Mouse (Mus musculus): ENCODE results near the gene Trank1. TPM values are rescaled to one million over a fixed set of nuclear protein-coding genes. Genes with fewer than 3 reads are reported as not detected.

Gene Trank1
- polyA plus RNA-seq, 1 experiment from 2014 or later = 0.04 TPM

GRCm38 (mm10) chr9:111425113-111425512 lies 113.6 kb downstream of the Trank1 start:
- Histone ChIP-seq H3K27me3 (ENCODE audit: low read depth, poor library complexity, severe bottlenecking) (no peaks in the 10 kb centered on the region), H3K36me3 (no peaks in the 10 kb centered on the region), H3K4me3 (no peak overlapping the region), H3K27ac (no peak overlapping the region), H3K9me3 (replicated peaks) (no peaks in the 10 kb centered on the region), H3K4me1 (peaks cover 5% of the 10 kb centered on the region; the same call in 1 of the 2 replicates)
- 77% methylated on average over 6 of the region's 6 CpGs for WGBS
- no peak for DNase-seq (ENCODE audit: low spot score)

- H3K27ac ChIP-seq = no peak overlapping the region
- no peaks in the 10 kb centered on the region for H3K9me3 ChIP-seq (replicated peaks)
- DNase-seq (ENCODE audit: low spot score) = no peak
- no peaks in the 10 kb centered on the region for H3K36me3 ChIP-seq
- H3K4me1 ChIP-seq = peaks cover 5% of the 10 kb centered on the region; the same call in 1 of the 2 replicates
- H3K27me3 ChIP-seq (ENCODE audit: low read depth, poor library complexity, severe bottlenecking) = no peaks in the 10 kb centered on the region
- H3K4me3 ChIP-seq = no peak overlapping the region
- 89% methylated on average over 4 of the region's 4 CpGs for WGBS
These were observed 114.4 kb downstream of the Trank1 start for GRCm38 (mm10) chr9:111425952-111426351.

GRCm38 (mm10) chr9:111427891-111428555 lies 116.5 kb downstream of the Trank1 start:
- DNase-seq (ENCODE audit: low spot score) = no peak
- Histone ChIP-seq H3K36me3 (no peaks in the 10 kb centered on the region), H3K27ac (no peak overlapping the region), H3K4me1 (peaks cover 5% of the 10 kb centered on the region; the same call in 1 of the 2 replicates), H3K27me3 (ENCODE audit: low read depth, poor library complexity, severe bottlenecking) (no peaks in the 10 kb centered on the region), H3K9me3 (replicated peaks) (no peaks in the 10 kb centered on the region), H3K4me3 (no peak overlapping the region)
- 85% methylated on average over 9 of the region's 9 CpGs for WGBS

- DNase-seq (ENCODE audit: low spot score) = no peak
- no peaks in the 10 kb centered on the region for H3K36me3 ChIP-seq
These were observed 117.3 kb downstream of the Trank1 start for GRCm38 (mm10) chr9:111428698-111429362.

GRCm38 (mm10) chr9:111429363-111429750 lies 117.8 kb downstream of the Trank1 start:
- no peak for DNase-seq (ENCODE audit: low spot score)
- no peak overlapping the region for H3K27ac ChIP-seq
- no peaks in the 10 kb centered on the region for H3K27me3 ChIP-seq (ENCODE audit: low read depth, poor library complexity, severe bottlenecking)
- WGBS = 72% methylated on average over 2 of the region's 2 CpGs
- peaks cover 5% of the 10 kb centered on the region; the same call in 1 of the 2 replicates for H3K4me1 ChIP-seq
- no peaks in the 10 kb centered on the region for H3K36me3 ChIP-seq
- no peaks in the 10 kb centered on the region for H3K9me3 ChIP-seq (replicated peaks)
- H3K4me3 ChIP-seq = no peak overlapping the region

More at GRCm38 (mm10) chr9:111428698-111429362, 117.3 kb downstream of the Trank1 start:
- no peaks in the 10 kb centered on the region for H3K9me3 ChIP-seq (replicated peaks)
- H3K27me3 ChIP-seq (ENCODE audit: low read depth, poor library complexity, severe bottlenecking) = no peaks in the 10 kb centered on the region
- no peak overlapping the region for H3K4me3 ChIP-seq
- 83% methylated on average over 8 of the region's 8 CpGs for WGBS
- no peak overlapping the region for H3K27ac ChIP-seq
- peaks cover 5% of the 10 kb centered on the region; the same call in 1 of the 2 replicates for H3K4me1 ChIP-seq

GRCm38 (mm10) chr9:111435429-111435828 lies 123.9 kb downstream of the Trank1 start:
- Histone ChIP-seq H3K27me3 (ENCODE audit: low read depth, poor library complexity, severe bottlenecking) (peaks cover 35% of the 10 kb centered on the region), H3K27ac (no peak overlapping the region), H3K9me3 (replicated peaks) (no peaks in the 10 kb centered on the region), H3K4me1 (peaks cover 10% of the 10 kb centered on the region), H3K4me3 (no peak overlapping the region), H3K36me3 (no peaks in the 10 kb centered on the region)
- no peak for DNase-seq (ENCODE audit: low spot score)
- 90% methylated on average over 2 of the region's 2 CpGs for WGBS

- WGBS = 5% methylated on average over 50 of the region's 57 CpGs
- H3K27me3 ChIP-seq (ENCODE audit: low read depth, poor library complexity, severe bottlenecking) = peaks cover 49% of the 10 kb centered on the region
- H3K4me3 ChIP-seq = peak within 1 kb of the TSS; percentile 58
- peak within 1 kb of the TSS; percentile 5 for H3K27ac ChIP-seq
- H3K9me3 ChIP-seq (replicated peaks) = no peaks in the 10 kb centered on the region
- no peaks in the 10 kb centered on the region for H3K36me3 ChIP-seq
- H3K4me1 ChIP-seq = peaks cover 10% of the 10 kb centered on the region
- peak; percentile 55 for DNase-seq (ENCODE audit: low spot score)
These were observed 127.6 kb downstream of the Trank1 start, which contains the start of gene Dclk3 for GRCm38 (mm10) chr9:111438904-111439835. TSS of gene Dclk3 (plus strand) at chr9:111439081.

GRCm38 (mm10) chr9:111439836-111440201 lies 128.3 kb downstream of the Trank1 start:
- Histone ChIP-seq H3K27me3 (ENCODE audit: low read depth, poor library complexity, severe bottlenecking) (peaks cover 49% of the 10 kb centered on the region), H3K36me3 (no peaks in the 10 kb centered on the region), H3K4me1 (peaks cover 10% of the 10 kb centered on the region), H3K4me3 (no peak overlapping the region), H3K9me3 (replicated peaks) (no peaks in the 10 kb centered on the region), H3K27ac (no peak overlapping the region)
- no peak for DNase-seq (ENCODE audit: low spot score)
- 46% methylated on average over 8 of the region's 8 CpGs for WGBS

- H3K36me3 ChIP-seq = no peaks in the 10 kb centered on the region
- peaks cover 10% of the 10 kb centered on the region for H3K4me1 ChIP-seq
- no peak for DNase-seq (ENCODE audit: low spot score)
- peaks cover 49% of the 10 kb centered on the region for H3K27me3 ChIP-seq (ENCODE audit: low read depth, poor library complexity, severe bottlenecking)
- 79% methylated on average over 6 of the region's 6 CpGs for WGBS
- no peak overlapping the region for H3K27ac ChIP-seq
- H3K4me3 ChIP-seq = no peak overlapping the region
- H3K9me3 ChIP-seq (replicated peaks) = no peaks in the 10 kb centered on the region
These were observed 128.9 kb downstream of the Trank1 start for GRCm38 (mm10) chr9:111440446-111440845.

GRCm38 (mm10) chr9:111441151-111441550 lies 129.6 kb downstream of the Trank1 start:
- WGBS = 88% methylated on average over 2 of the region's 2 CpGs
- peaks cover 49% of the 10 kb centered on the region for H3K27me3 ChIP-seq (ENCODE audit: low read depth, poor library complexity, severe bottlenecking)

More at GRCm38 (mm10) chr9:111441151-111441550, 129.6 kb downstream of the Trank1 start:
- Histone ChIP-seq H3K4me1 (peaks cover 10% of the 10 kb centered on the region), H3K4me3 (no peak overlapping the region), H3K27ac (no peak overlapping the region), H3K36me3 (no peaks in the 10 kb centered on the region), H3K9me3 (replicated peaks) (no peaks in the 10 kb centered on the region)
- no peak for DNase-seq (ENCODE audit: low spot score)
